ENCODE assay signal across 30 mouse cellular contexts in genomic region chr17:24565792-24566191, GRCm38 (mm10). TPM values are rescaled to one million over a fixed set of nuclear protein-coding genes. Genes with fewer than 3 reads are reported as not detected.
A peak's percentile ranks its signal among the peaks of the same experiment; 100 is the strongest.
DNase-seq lines count a peak whose midpoint lies in the region; ATAC-seq and TF ChIP-seq lines count a peak whose summit lies in the region.
"Had no signal": no experiment of that assay in that cellular context is flagged by ENCODE, and none has a peak within 500 bp of the region (broad histone marks: within the 10 kb centered on the region; RNA-seq: fewer than 3 reads in every experiment).

No protein-coding gene starts in this region.

- H3K4me2 ChIP-seq in heart, embryonic 12.5 days: no peak overlapping the region
- no peak overlapping the region for H3K4me2 ChIP-seq in lung, embryonic 16.5 days (ENCODE audit: low read depth, low read length)
- H3K4me2 ChIP-seq in embryonic facial prominence, embryonic 15.5 days (replicated peaks): no peak overlapping the region
- H3K4me2 ChIP-seq: heart, embryonic 11.5 days; hindbrain, embryonic 14.5 days; liver, embryonic 15.5 days; lung, embryonic 15.5 days had no signal

- H3K27me3 ChIP-seq in heart, embryonic 12.5 days (replicated peaks): no peaks in the 10 kb centered on the region
- H3K27me3 ChIP-seq in lung, embryonic 16.5 days (ENCODE audit: control insufficient read depth, insufficient read depth, low read depth, low read length): no peaks in the 10 kb centered on the region
- no peaks in the 10 kb centered on the region for H3K27me3 ChIP-seq in E14TG2a.4 (ENCODE audit: insufficient read depth, low read length)
- no peaks in the 10 kb centered on the region for H3K27me3 ChIP-seq in embryonic facial prominence, embryonic 15.5 days
- H3K27me3 ChIP-seq: liver, embryonic 15.5 days; lung, embryonic 15.5 days had no signal

- no peak for ATAC-seq in heart, embryonic 12.5 days (ENCODE audit: insufficient number of reproducible peaks, low FRiP score)
- peak; percentile 39; the same call in 1 of the 2 replicates for ATAC-seq in lung, embryonic 16.5 days (ENCODE audit: low read depth)
- 0 out of 2 replicates have a peak, but pooled peaks have one; percentile 12 for ATAC-seq in embryonic facial prominence, embryonic 15.5 days (ENCODE audit: insufficient number of reproducible peaks, low FRiP score, low TSS enrichment, low read depth)
- ATAC-seq: activated CD4-positive, CD25-positive, alpha-beta regulatory T cell, adult 4 months; CD4-positive, CD25-positive, alpha-beta regulatory T cell, adult 4 months; inflammation-experienced regulatory T-cells, adult 6 months had no signal

- TF ChIP-seq CTCF in E14TG2a.4 (conservative IDR thresholded peaks at IDR 0.05; ENCODE audit: low read length): no peak

- DNase-seq in heart, adult 11 months: peak; percentile 93
- no peak for DNase-seq in lung, postnatal 25 days (ENCODE audit: low spot score)
- no peak for DNase-seq in right cerebral cortex, adult 2 months (ENCODE audit: low spot score in 2 of 2)
- DNase-seq in kidney, adult 9 months: no peak
- DNase-seq: adrenal gland, adult 2 months; adrenal gland, postnatal 36 days; cerebellum, adult 18-20 months; cerebellum, postnatal 14 days; gastrocnemius, postnatal 14 days; heart, adult 18-20 months; heart, postnatal 4 days; kidney, adult 8-10 months; kidney, postnatal 10 days; layer of hippocampus, postnatal 36 days; left cerebral cortex, postnatal 4 days; retina, postnatal 1 day; right cerebral cortex, postnatal 25 days; spleen, adult 18-20 months; thymus, postnatal 4 days had no signal

- H3K4me1 ChIP-seq in heart, embryonic 12.5 days (replicated peaks): peaks cover 27% of the 10 kb centered on the region
- H3K4me1 ChIP-seq in lung, embryonic 16.5 days (replicated peaks; ENCODE audit: control insufficient read depth, insufficient read depth, low read length): no peaks in the 10 kb centered on the region; the same call in 1 of the 2 replicates
- peaks cover 58% of the 10 kb centered on the region for H3K4me1 ChIP-seq in E14TG2a.4 (replicated peaks; ENCODE audit: low read depth, low read length)
- peaks cover 14% of the 10 kb centered on the region for H3K4me1 ChIP-seq in embryonic facial prominence, embryonic 15.5 days

- H3K4me3 ChIP-seq in heart, embryonic 12.5 days: no peak overlapping the region
- H3K4me3 ChIP-seq in lung, embryonic 16.5 days (ENCODE audit: low read length): no peak overlapping the region
- H3K4me3 ChIP-seq in E14TG2a.4 (replicated peaks; ENCODE audit: low read length): 0 out of 2 replicates have a peak overlapping the region, but pooled peaks have one; percentile 4
- H3K4me3 ChIP-seq in embryonic facial prominence, embryonic 15.5 days (replicated peaks): no peak overlapping the region
- H3K4me3 ChIP-seq: liver, embryonic 15.5 days; lung, embryonic 15.5 days had no signal

- 73% methylated on average over 3 of the region's 3 CpGs for WGBS in heart, embryonic 12.5 days
- 72% methylated on average over 3 of the region's 3 CpGs for WGBS in lung, embryonic 16.5 days
- 64% methylated on average over 3 of the region's 3 CpGs for WGBS in embryonic facial prominence, embryonic 15.5 days

- H3K27ac ChIP-seq in heart, embryonic 12.5 days (ENCODE audit: poor library complexity, severe bottlenecking): no peak overlapping the region
- no peak overlapping the region for H3K27ac ChIP-seq in lung, embryonic 16.5 days (ENCODE audit: low read length)
- H3K27ac ChIP-seq in embryonic facial prominence, embryonic 15.5 days (replicated peaks): no peak overlapping the region
- H3K27ac ChIP-seq: hindbrain, embryonic 14.5 days; liver, embryonic 15.5 days; lung, embryonic 15.5 days had no signal

- H3K9ac ChIP-seq in heart, embryonic 12.5 days: no peak overlapping the region
- no peak overlapping the region for H3K9ac ChIP-seq in lung, embryonic 16.5 days (ENCODE audit: low read length)
- H3K9ac ChIP-seq in embryonic facial prominence, embryonic 15.5 days: no peak overlapping the region
- H3K9ac ChIP-seq: hindbrain, embryonic 14.5 days; liver, embryonic 15.5 days; lung, embryonic 15.5 days had no signal

- H3K9me3 ChIP-seq in heart, embryonic 12.5 days (replicated peaks): no peaks in the 10 kb centered on the region
- no peaks in the 10 kb centered on the region for H3K9me3 ChIP-seq in lung, embryonic 16.5 days (ENCODE audit: control insufficient read depth, low read length)
- no peaks in the 10 kb centered on the region for H3K9me3 ChIP-seq in E14TG2a.4 (ENCODE audit: low read length)
- no peaks in the 10 kb centered on the region for H3K9me3 ChIP-seq in embryonic facial prominence, embryonic 15.5 days (replicated peaks)
- H3K9me3 ChIP-seq: liver, embryonic 15.5 days; lung, embryonic 15.5 days had no signal

- peaks cover 43% of the 10 kb centered on the region for H3K36me3 ChIP-seq in heart, embryonic 12.5 days
- H3K36me3 ChIP-seq in lung, embryonic 16.5 days (ENCODE audit: control insufficient read depth, insufficient read depth, low read length): peaks cover 6% of the 10 kb centered on the region; the same call in 1 of the 2 replicates
- peaks cover 59% of the 10 kb centered on the region for H3K36me3 ChIP-seq in E14TG2a.4 (ENCODE audit: insufficient read depth, low read length)
- H3K36me3 ChIP-seq in embryonic facial prominence, embryonic 15.5 days: peaks cover 54% of the 10 kb centered on the region

RNA-seq across cellular contexts. Expression of gene Pkd1, which starts 16.2 kb away (rescaled TPM):
- polyA plus RNA-seq in heart, embryonic 12.5 days (2016; fragmentation: Nextera tagmentation; extraction: Ambion mirVana): 18.1 and 18.9 TPM in 2 replicates
- polyA plus RNA-seq in lung, embryonic 16.5 days (2015; fragmentation: Nextera tagmentation; extraction: Ambion mirVana): 21.6 and 23.6 TPM in 2 replicates
- 32.6 and 36.7 TPM in 2 replicates for polyA plus RNA-seq in embryonic facial prominence, embryonic 15.5 days (2015; fragmentation: Nextera tagmentation; extraction: Ambion mirVana)

RNA-seq across cellular contexts. Expression of gene Rab26, which starts 31.8 kb away (rescaled TPM):
- 1.2 TPM in 2 replicates for polyA plus RNA-seq in heart, embryonic 12.5 days (2016; fragmentation: Nextera tagmentation; extraction: Ambion mirVana)
- polyA plus RNA-seq in lung, embryonic 16.5 days (2015; fragmentation: Nextera tagmentation; extraction: Ambion mirVana): 2.6 and 4.9 TPM in 2 replicates
- polyA plus RNA-seq in embryonic facial prominence, embryonic 15.5 days (2015; fragmentation: Nextera tagmentation; extraction: Ambion mirVana): 3.7 and 4.3 TPM in 2 replicates

RNA-seq across cellular contexts. Expression of gene Traf7, which starts 38.1 kb away (rescaled TPM):
- polyA plus RNA-seq in heart, embryonic 12.5 days (2016; fragmentation: Nextera tagmentation; extraction: Ambion mirVana): 71.8 and 81.4 TPM in 2 replicates
- polyA plus RNA-seq in lung, embryonic 16.5 days (2015; fragmentation: Nextera tagmentation; extraction: Ambion mirVana): 90.9 and 93.5 TPM in 2 replicates
- polyA plus RNA-seq in embryonic facial prominence, embryonic 15.5 days (2015; fragmentation: Nextera tagmentation; extraction: Ambion mirVana): 92.8 and 95.7 TPM in 2 replicates
